Mouse (Mus musculus) hindlimb bud, embryonic 11.5 days (tissue): ENCODE data around the gene Hsd17b11.
"Not testable (repeated sequence)": the region's sequence is repeated elsewhere in the genome, so short reads cannot be mapped to it uniquely, and the experiment has no call there.

Experiments
- DNase-seq: peaks from one replicate; pipeline ENCODE4 v3.0.0-alpha.2; 2012; ENCODE audit warnings: low read depth, low spot score; ENCODE audit errors: extremely low spot score

Hsd17b11 gene

GRCm38 (mm10) chr5:103993601-103994000 lies 28.1 kb downstream of the Hsd17b11 start:
- DNase-seq, result no peak

DNA sequence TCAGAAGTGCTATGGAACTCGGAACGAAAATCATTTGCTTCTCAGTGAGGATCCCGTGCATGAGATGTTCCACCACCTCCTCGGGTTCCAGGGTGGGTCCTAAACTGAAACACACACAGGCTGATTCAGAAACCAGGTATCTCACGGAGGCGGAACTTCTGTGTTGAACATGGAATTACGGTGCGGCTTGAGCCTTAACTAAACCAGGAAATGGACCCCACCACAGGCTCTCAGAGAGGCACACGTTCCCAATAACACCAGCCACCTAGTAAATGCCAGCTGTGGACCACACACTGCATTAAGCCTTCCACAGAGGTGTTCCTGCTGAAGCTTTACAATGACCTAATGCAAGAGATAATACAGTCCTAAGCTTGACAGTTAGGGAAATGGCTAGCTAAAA lies 28.9 kb downstream of the Hsd17b11 start:
- no peak for DNase-seq

DNA sequence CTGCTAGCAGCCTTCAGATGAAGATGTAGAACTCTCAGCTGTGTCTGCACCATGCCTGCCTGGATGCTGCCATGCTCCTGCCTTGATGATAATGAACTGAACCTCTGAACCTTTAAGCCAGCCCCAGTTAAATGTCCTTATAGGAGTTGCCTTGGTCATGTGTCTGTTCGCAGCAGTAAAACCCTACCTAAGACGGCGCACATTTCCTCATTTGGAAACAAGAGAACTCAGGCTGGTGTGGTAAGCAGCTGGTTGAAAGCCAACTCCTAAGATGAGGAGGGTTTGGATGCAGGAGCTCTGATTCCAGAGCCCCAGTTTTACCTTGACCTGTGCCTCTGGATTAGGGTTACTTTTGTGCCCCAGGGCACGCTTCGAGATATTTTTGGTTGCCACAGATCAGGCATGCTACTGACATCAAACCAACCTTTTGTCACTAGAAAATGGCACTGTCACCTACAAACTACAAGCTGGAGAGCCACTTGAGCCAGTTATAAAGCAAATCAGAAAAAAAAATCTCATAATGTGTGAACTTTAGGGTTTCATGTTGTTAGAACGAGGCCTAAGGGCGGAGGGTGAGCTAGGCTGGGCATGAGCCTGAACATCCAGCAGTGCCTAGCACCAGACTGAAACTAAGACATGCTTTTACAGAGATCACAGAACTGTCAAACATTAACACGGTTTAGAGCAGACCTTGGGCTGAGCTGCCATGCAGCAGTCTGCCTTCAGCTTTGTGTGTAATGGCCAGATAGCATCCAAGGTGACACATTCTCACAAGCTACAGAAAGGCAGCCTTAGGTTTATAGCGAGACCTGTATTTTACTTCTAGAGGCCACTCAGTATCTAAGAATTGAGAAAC lies 40.8 kb downstream of the Hsd17b11 start:
- no peak for DNase-seq

GRCm38 (mm10) chr5:103977907-103978570 lies 43.7 kb downstream of the Hsd17b11 start:
- no peak for DNase-seq

- no peak for DNase-seq
Measured at GRCm38 (mm10) chr5:103977297-103977696, 44.4 kb downstream of the Hsd17b11 start, which contains the start of gene Hsd17b13. Hsd17b13 (minus strand) TSS chr5:103977410.

DNA sequence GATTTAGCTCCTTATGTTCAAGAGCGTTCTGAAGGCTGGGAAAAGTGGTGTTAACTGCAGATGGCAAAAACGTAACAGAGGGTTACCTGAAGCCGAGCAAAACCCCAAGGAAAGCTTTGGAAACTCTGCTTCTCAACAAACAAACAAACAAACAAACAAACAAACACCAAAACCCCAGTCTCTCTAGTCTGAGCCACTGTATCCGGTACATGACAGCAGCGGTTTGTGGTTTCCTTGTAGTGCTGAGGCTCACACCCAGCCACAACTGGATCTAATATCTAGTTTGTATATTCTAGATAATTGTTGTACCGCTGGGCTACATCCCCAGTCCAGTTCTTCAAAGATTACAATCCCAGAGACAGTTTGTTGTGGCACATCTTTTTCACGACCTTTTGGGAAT lies 46.0 kb downstream of the Hsd17b11 start:
- no peak for DNase-seq

DNA sequence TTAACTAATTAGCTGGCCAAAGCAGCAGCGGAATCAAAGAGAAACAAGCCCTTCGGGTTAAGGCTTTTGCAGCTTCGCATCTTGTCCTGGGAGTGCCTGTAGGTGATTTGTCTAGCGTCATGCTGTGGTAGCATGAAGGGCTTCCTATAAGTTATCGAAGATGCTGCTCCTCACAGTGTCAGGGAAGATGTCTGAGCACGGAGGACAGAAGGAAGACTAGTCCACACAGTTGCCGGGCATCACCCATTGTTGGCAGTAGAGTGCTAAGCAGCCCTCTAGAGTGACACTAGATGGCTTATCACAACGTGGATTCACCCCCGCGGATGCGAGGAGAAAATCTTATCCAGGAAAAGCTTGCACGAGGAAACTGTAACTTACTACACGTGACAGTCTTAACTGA lies 48.9 kb downstream of the Hsd17b11 start:
- no peak for DNase-seq

- DNase-seq, result no peak
Measured at GRCm38 (mm10) chr5:103972379-103972778, 49.3 kb downstream of the Hsd17b11 start.

- DNase-seq, result no peak
Measured at GRCm38 (mm10) chr5:103971051-103971450, 50.7 kb downstream of the Hsd17b11 start.

GRCm38 (mm10) chr5:103962935-103963429 lies 58.7 kb downstream of the Hsd17b11 start:
- no peak for DNase-seq

DNA sequence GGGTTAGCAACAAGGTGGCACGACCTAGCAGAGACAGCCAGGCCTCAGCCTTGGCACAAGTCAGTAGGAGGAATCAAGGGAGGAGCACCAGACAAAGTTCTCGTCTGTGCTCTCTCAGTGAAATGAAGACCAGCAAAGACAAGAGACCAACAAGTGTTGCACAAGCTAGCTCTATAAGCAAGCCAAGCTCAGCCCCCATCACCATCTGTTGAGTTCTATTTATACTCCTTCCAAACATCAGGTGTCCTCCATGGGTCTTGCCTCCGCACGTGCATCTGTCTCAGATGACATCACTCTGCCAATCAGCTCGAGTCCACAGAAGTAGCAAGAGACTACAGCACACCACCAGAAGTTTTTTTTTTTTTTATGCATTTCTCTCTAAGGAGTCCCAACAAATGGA lies 67.1 kb downstream of the Hsd17b11 start:
- DNase-seq, result no peak

DNA sequence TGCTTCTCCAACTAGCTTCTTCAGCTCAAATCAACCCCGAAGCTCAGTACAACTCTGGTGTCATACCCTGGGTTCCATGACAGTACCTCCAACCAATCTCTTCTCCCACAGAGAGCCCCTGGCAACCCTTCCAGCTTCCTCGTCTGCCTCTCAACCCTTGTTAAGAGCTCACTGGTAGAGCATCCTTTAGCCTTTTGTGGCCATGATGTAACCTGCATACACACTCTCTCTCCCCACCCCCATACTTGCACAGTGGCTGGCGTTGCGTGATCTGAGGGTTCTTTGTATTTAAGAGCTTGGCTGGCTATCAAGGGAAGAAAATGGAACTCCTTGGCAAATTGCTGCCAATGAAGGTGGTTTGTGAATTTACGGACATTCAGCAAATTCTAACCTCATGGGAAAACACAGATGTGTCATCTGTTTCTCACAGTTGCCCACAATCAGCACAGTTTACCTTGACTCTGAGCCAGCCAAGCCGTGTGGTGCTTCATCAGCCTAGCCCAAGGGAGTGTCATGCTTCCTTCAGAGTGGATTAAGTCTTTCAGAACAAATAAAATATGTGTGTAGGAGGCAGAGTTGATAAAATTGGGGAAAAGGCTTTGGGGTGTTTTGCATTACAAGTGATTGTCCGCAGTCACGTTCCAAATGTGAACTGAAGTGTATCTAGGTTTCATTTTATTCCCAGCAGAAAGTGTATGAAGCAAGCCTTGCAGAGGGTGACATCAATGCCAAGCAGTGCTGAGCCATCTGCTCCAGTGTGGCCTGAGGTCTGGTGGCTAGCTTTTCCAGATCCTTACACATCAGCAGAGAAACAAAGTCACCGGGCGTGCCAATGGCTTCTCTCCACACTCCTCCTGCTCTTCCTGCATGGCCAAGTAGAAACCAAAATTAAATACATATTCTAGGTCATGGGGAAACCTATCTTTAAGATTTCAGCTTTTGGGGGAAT lies 68.3 kb downstream of the Hsd17b11 start:
- no peak for DNase-seq

DNA sequence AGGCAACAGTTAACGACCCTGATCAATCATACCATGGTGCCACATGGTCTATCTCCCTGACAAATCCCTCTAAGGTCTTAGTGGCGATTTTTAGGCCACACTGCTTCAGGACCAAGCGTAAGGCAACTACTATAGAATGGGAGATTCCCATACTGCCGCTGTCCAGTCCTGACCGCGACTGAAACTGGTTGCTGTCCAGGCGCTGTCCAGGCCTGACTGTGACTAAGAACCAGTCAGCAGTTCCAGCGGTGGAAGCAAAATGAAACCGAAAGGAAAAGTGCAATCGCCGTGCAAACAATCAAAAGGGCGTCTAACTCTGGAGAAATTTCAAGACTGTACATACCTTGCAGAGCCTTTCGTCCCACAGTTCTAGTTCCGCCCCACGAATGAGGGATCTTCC lies 71.6 kb downstream of the Hsd17b11 start:
- DNase-seq, result not testable (repeated sequence)

- no peak for DNase-seq
Measured at GRCm38 (mm10) chr5:103943183-103943582, 78.5 kb downstream of the Hsd17b11 start.

- DNase-seq, result no peak
Measured at GRCm38 (mm10) chr5:103939856-103940255, 81.9 kb downstream of the Hsd17b11 start.
